Mouse (Mus musculus) CD4-positive, CD25-positive, alpha-beta regulatory T cell, adult 4 months (primary cell): ENCODE measurements around the gene 4930432M17Rik. TPM values are rescaled to one million over a fixed set of nuclear protein-coding genes. Genes with fewer than 3 reads are reported as not detected.

Experiments used
- ATAC-seq: one replicate; pipeline ENCODE4 v1.8.0; 2017
- polyA plus RNA-seq, 2 experiments: library from polyadenylated mRNA; unstranded; fragments of 100-300 nt; shearing (Covaris generic); gene quantifications; one replicate each; pipeline ENCODE4 v1.2.1; 2017

The 4930432M17Rik gene
- polyA plus RNA-seq, 2 experiments from 2014 or later, result not detected

DNA sequence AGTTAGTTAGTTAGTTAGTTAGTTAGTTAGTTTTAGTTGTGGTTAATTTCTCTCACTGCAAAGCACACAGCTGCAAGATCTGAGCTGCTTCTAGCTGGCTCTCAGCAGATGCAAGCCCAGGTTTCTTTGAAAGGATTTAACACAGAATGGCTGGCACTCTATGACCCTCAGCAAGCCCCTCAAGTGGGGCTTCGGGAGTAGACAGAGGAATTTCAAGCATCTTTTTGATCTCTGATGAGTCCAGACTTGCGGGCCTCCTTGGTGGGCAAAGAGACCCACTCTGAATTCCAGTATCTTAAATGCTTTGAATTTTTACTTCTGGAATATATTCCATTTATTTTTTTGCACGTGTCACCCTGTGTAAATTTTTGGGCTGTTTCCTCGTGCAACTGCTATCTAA, 8.4 kb downstream of the 4930432M17Rik start:
- no peak for ATAC-seq

GRCm38 (mm10) chr3:121679443-121679842, 8.9 kb downstream of the 4930432M17Rik start:
- no peak for ATAC-seq

- no peak for ATAC-seq
Measured at GRCm38 (mm10) chr3:121680187-121680586, 9.6 kb downstream of the 4930432M17Rik start.

- ATAC-seq, result no peak
Measured at GRCm38 (mm10) chr3:121682439-121683411, 12.2 kb downstream of the 4930432M17Rik start.

GRCm38 (mm10) chr3:121684552-121684951, 14.0 kb downstream of the 4930432M17Rik start:
- ATAC-seq, result no peak

DNA sequence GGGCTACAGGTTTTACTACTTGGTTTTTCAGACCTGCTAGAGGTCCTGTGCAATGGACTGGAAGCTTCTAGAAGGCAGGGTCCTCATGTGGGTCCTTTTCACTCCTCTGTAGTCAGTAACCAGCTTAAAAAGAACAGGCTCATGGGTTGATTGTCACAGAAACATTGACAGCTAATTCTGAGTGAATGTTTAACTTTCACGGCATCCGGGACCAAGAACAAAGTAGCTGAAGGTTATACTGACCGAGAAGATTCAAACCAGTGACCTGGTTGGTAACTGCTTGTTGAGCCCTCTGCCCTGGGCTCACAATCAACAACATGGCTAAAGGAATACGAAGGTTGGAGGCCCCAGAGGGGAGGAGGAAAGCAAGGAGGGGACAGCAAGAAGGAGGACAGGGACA, 14.4 kb downstream of the 4930432M17Rik start:
- ATAC-seq, result no peak

- no peak for ATAC-seq
Measured at GRCm38 (mm10) chr3:121685985-121686384, 15.4 kb downstream of the 4930432M17Rik start.

- no peak for ATAC-seq
Measured at GRCm38 (mm10) chr3:121686408-121686911, 15.9 kb downstream of the 4930432M17Rik start.

GRCm38 (mm10) chr3:121687741-121688140, 17.2 kb downstream of the 4930432M17Rik start:
- ATAC-seq, result no peak

DNA sequence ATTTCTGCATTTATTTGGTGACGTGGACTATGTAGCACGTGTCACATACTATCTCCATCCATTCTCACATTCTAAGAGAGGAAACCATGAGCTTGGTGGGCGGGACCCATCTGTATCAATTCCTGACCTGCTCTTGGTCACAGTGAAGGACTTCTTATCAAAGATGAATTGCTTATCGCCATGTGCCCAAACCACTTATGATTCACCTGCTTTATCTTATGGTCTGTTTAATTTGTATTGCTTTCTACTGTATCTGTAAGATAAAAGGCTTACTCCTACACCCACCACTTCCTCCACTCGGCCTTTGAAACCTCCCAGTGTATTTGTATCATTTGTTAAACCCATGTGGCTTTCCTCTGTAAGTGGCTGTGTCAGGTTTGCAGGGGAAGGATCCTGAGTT, 18.5 kb downstream of the 4930432M17Rik start:
- ATAC-seq, result no peak

DNA sequence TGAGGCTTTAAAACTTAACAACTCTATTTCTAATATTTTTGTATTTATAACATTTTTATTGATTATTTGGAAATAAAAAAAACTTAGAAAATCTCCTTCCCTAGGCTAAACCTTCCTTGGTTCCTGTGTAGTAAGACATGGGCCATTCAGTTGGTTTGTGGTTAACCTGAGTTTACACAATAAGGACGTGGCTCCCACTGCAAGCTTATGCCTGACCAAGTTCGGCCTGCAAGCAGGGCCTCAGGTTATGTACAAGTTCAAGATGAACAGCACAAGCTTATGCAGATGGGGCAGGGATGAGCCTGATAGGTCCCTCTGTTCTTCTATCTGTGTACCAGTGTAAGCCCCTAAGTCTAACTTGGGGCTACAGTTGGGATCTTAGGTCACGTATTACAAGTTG, 19.1 kb downstream of the 4930432M17Rik start:
- ATAC-seq, result no peak

- no peak for ATAC-seq
Measured at GRCm38 (mm10) chr3:121693001-121693730, 22.6 kb downstream of the 4930432M17Rik start.

DNA sequence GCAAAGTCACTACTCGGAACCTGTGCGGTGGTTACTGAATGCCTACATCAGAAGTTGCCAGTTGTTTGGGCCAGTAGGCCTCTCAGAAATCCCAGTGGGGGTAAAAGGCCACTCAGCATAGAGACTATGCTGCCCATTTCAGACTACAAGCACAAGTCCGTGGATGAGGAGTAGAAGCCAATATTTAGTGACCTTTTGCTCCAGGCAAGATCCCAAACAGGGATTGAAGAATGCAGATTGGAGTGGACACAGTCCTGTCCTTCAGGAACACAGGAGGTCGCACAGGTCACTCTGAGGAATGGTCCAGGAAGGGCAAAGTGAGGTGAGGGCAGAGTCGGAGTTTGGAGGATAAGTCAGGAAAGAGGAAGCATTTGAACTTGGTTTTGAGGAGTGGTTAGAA, 23.2 kb downstream of the 4930432M17Rik start:
- ATAC-seq, result no peak

- no peak for ATAC-seq
Measured at GRCm38 (mm10) chr3:121697169-121697568, 26.6 kb downstream of the 4930432M17Rik start.

DNA sequence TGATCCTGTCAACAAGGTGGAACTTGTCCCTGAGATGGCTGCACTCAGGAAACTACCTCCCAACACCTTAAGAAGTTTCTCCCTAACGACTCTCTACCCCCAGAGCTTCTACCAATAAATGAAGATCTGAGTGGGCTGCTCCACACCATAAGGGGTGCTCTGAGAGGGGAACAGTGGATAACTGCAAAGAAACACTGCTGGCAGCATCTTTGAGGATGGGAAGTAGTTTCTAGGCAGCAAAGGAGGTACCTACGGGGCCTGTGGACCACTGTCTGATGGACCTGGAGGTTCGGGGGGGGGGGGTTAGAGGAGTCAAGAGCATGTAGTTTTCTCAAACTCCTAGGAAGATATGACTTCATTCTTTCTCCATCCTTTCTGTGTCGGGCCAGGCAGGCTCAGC, 28.8 kb downstream of the 4930432M17Rik start:
- ATAC-seq, result no peak

DNA sequence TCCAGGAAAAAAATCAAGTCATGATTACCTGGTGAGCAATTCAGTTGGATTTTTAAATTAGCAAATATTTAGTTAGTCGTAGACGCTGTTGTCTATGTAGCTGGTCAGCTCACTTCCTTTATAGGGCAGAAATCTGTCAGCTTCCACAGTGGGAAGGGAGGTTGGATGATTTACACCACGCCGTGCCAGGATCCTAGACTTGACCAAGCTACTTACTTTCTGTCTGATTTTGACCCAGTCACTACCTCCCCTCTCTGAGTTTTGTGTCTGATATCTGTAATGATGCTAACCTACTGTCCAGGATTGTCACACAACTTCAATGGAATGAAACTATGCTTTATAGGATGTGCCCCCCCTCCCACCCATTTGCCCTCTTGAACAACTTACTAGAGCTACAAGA, 29.3 kb downstream of the 4930432M17Rik start:
- ATAC-seq, result no peak

DNA sequence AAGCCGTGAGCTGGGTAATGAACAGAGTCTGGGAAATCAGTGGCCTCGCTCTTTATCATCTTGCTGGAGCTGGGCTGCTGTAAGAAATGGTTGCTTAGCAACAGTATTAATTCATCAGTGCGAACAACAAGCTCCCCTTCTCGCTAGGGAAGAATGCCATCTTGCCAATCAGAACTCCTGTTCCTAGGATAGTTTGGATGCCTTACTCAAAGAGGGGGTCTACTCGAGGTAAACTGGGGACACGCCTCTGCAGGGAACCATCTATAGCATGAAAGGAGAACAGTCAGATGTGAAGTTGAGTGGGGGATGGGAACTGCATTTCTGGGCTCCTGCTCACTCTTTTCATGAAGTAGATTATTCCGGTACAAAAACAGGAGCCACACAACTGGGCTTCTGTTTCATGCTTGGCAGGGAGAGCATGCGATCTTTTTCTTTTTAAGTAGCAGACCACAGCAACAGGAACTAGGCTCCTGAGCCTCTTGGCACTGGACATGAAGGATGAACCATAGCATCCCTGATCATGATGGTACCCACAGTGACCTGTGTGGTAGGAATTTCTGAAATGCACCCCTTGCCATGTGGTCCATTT, 29.9 kb downstream of the 4930432M17Rik start:
- no peak for ATAC-seq

- no peak for ATAC-seq
Measured at GRCm38 (mm10) chr3:121703155-121703879, 32.8 kb downstream of the 4930432M17Rik start.

DNA sequence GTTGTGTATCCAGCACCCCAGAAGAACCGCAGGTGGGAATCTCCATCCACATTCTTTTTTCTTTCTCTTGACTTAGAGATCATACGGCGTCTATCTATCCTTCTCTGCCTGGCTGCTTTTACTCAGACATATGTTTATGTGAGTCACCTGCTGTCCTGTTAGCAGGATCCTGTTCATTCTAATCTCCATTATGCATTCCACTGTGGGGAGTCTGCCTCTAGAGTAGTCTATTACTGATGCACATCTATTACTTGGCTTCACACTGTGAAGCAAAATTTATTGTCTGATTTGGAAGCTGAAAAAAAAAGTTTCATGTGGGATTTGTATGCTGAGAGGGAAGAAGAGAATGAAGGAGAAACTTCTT, 33.3 kb downstream of the 4930432M17Rik start:
- ATAC-seq, result no peak

- no peak for ATAC-seq
Measured at GRCm38 (mm10) chr3:121706087-121706486, 35.5 kb downstream of the 4930432M17Rik start.

DNA sequence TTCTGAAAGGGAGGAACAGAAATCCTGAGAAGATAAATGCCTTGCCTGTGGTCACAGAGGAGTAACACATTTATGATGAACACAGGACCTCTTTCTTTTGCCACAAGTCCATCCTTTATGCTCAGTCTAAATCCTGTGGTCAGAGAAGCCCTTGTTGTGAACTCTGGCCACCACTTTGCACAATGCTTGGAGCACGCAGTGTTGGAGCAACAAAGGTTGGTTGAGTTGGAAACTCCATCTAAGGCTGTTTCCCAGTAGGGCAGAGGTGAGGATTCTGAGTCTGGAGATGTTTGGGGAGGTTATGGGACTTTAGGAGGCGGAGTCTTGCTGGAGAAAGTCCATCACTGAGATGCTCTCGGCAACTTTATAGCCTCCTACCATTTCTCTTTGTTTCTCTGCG, 36.5 kb downstream of the 4930432M17Rik start:
- ATAC-seq, result no peak

DNA sequence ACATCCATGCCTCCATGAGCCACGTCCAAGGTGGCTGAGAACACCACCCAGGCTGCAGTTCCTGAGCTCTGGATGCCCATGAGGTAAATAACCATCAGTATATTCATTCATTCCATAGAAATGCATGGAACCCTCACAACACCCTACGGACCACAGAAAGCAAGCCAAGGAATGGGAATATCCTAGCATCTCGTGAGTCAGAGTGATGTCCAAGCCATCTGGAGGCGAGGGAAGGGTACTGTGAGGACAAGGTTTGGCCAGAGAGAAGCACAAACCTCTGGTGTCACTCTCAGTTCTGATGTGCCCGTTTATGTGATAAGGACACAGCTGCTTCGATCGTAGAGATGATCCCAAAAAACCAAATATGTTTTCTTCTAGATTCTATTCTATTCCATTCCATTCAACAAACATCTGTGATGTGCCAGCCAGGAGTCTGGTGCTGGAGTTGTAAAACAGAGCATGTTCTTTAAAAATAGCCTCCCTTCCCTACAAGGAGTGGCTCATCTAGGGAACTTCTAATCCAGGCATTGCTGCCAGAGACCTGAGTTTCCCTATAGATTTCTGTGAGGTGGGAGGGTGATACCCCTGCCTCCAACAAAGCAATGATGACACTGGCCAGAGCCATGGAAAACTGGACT, 40.5 kb downstream of the 4930432M17Rik start:
- no peak for ATAC-seq
